Mouse (Mus musculus) erythroblast, embryonic 14.5 days (primary cell): ENCODE data around the gene Celf2.

Source experiments
- GATA1 ChIP-seq: IDR thresholded peaks from 2 replicates; pipeline ENCODE4 v1.6.1; 2012; ENCODE audit warnings: low read length, inconsistent platforms, mixed read lengths
- TAL1 ChIP-seq: IDR thresholded peaks from 3 replicates; pipeline ENCODE4 v1.6.1; 2012; ENCODE audit warnings: low read length, inconsistent platforms, mixed read lengths

DNA sequence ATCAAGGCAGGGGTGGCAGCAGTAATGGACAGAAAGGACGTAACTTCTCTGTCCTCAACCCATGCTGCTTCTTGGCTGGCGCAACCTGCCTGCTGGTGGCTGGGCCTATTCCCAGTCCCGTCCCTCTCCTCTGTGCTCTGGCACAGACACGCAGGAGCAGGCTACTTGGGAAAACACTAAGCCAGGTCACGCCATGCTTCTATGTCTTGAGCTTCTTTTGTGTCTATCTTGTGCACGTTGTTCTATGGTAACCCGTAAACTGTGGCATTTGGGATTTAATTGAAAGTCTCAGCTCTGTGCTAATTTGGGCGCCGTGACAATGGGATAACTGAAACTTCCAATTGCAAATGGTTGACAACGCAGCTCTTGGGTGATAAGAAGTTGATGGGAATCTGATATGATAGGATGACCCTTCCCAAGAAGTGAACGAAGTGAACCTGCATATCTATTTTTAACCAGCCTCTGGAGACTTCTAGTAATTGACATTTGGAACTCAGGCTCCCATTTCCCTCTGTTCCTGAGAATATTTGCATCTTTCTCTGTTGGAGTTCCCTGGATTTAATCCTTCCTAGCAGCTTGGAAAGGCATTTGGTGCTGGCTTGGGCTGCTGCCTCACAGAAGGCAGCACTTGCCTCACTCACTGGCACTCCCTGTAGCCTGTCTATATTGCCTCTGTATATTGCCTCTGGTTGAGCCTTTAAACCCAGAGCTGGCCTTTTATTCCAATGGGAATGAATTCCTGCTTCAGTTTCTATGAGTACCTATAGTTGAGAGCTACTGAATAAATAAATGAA is 335.9 kb downstream of the Celf2 start:
- TF ChIP-seq TAL1 (no peak), GATA1 (no peak)
